Mouse (Mus musculus) spleen, adult 2 months (tissue): ENCODE data around the gene Camta1. TPM values are rescaled to one million over a fixed set of nuclear protein-coding genes. Genes with fewer than 3 reads are reported as not detected.

Experiments
- DNase-seq, 2 experiments: peaks; one replicate each; pipeline versions ENCODE4 v3.0.0 to v3.0.0-alpha.2; 2012 to 2021; ENCODE audit warnings: low spot score in 2 of 2, low read depth in 1 of 2
- H3K27ac ChIP-seq: fragments of 200-500 bp; 2 replicates; pipeline ENCODE4 v1.5.1; 2012; ENCODE audit warnings: low read length, inconsistent platforms; ENCODE audit not compliant: insufficient read depth
- H3K27me3 ChIP-seq: fragments of 200-500 bp; 2 replicates; pipeline ENCODE4 v1.6.1; 2012; ENCODE audit warnings: mild to moderate bottlenecking, moderate library complexity, low read length, inconsistent platforms; ENCODE audit not compliant: control insufficient read depth, insufficient read depth
- H3K36me3 ChIP-seq: fragments of 200-500 bp; 2 replicates; pipeline ENCODE4 v1.6.1; 2012; ENCODE audit warnings: mild to moderate bottlenecking, low read length, inconsistent platforms; ENCODE audit not compliant: control insufficient read depth, insufficient read depth
- H3K4me1 ChIP-seq: fragments of 200-500 bp; 2 replicates; pipeline ENCODE4 v1.6.1; 2011; ENCODE audit warnings: inconsistent platforms; ENCODE audit not compliant: control insufficient read depth, insufficient read depth, insufficient read length
- H3K4me3 ChIP-seq: fragments of 200-500 bp; 2 replicates; pipeline ENCODE4 v1.5.1; 2011; ENCODE audit warnings: mild to moderate bottlenecking, inconsistent platforms; ENCODE audit not compliant: insufficient read depth, insufficient read length; ENCODE audit errors: extremely low read depth
- CTCF ChIP-seq: fragments of 200-500 bp; IDR thresholded peaks from 2 replicates; pipeline ENCODE4 v1.5.1; 2011; ENCODE audit warnings: mild to moderate bottlenecking, inconsistent platforms; ENCODE audit not compliant: insufficient read depth, insufficient read length, insufficient replicate concordance; ENCODE audit errors: extremely low read depth
- POLR2A ChIP-seq: fragments of 200-500 bp; IDR thresholded peaks from 2 replicates; pipeline ENCODE4 v1.6.1; 2011; ENCODE audit warnings: low read depth, low read length, inconsistent platforms
- WGBS: fragments of 180-500 bp; shearing (Covaris S2); methylation state at CpG from one replicate; pipeline ENCODE4 v1.1.7; 2018; 5-methylcytosine and 5-hydroxymethylcytosine counted together
- polyA plus RNA-seq: library from polyadenylated mRNA; depleted of rRNA; stranded (reverse); fragments of >200 nt; gene quantifications from 2 replicates; pipeline ENCODE4 v1.2.3, GENCODE M21; 2012

Gene Camta1
- polyA plus RNA-seq, 1 experiment: 7.7 TPM

- TF ChIP-seq POLR2A: no peak
- no peak for TF ChIP-seq CTCF
- Histone ChIP-seq H3K4me3 (no peak overlapping the region), H3K27ac (no peak overlapping the region), H3K27me3 (no peaks in the 10 kb centered on the region), H3K36me3 (no peaks in the 10 kb centered on the region), H3K4me1 (no peaks in the 10 kb centered on the region)
- 6% methylated on average over 24 of the region's 24 CpGs for WGBS
- DNase-seq: no peak
Observed at GRCm38 (mm10) chr4:151386701-151387451, 474.8 kb downstream of the Camta1 start.

- Histone ChIP-seq H3K36me3 (no peaks in the 10 kb centered on the region), H3K27me3 (no peaks in the 10 kb centered on the region), H3K4me3 (no peak overlapping the region), H3K27ac (no peak overlapping the region), H3K4me1 (no peaks in the 10 kb centered on the region)
- 16% methylated on average over 12 of the region's 12 CpGs for WGBS
- TF ChIP-seq CTCF: no peak
- TF ChIP-seq POLR2A: no peak
- DNase-seq: no peak
Observed at GRCm38 (mm10) chr4:151385985-151386700, 475.5 kb downstream of the Camta1 start.

- Histone ChIP-seq H3K27ac (no peak overlapping the region), H3K4me1 (no peaks in the 10 kb centered on the region), H3K4me3 (no peak overlapping the region), H3K36me3 (no peaks in the 10 kb centered on the region), H3K27me3 (no peaks in the 10 kb centered on the region)
- no peak for TF ChIP-seq CTCF
- no peak for TF ChIP-seq POLR2A
- DNase-seq: no peak
- 64% methylated on average over 1 of the region's 1 CpGs for WGBS
Observed at GRCm38 (mm10) chr4:151377731-151378130, 483.9 kb downstream of the Camta1 start.

GRCm38 (mm10) chr4:151376234-151376633 lies 485.4 kb downstream of the Camta1 start:
- no peak for TF ChIP-seq POLR2A
- TF ChIP-seq CTCF: no peak
- no peak for DNase-seq
- H3K4me1 ChIP-seq: no peaks in the 10 kb centered on the region
- 90% methylated on average over 26 of the region's 26 CpGs for WGBS
- no peaks in the 10 kb centered on the region for H3K27me3 ChIP-seq
- H3K4me3 ChIP-seq: no peak overlapping the region
- H3K36me3 ChIP-seq: no peaks in the 10 kb centered on the region
- no peak overlapping the region for H3K27ac ChIP-seq

DNA sequence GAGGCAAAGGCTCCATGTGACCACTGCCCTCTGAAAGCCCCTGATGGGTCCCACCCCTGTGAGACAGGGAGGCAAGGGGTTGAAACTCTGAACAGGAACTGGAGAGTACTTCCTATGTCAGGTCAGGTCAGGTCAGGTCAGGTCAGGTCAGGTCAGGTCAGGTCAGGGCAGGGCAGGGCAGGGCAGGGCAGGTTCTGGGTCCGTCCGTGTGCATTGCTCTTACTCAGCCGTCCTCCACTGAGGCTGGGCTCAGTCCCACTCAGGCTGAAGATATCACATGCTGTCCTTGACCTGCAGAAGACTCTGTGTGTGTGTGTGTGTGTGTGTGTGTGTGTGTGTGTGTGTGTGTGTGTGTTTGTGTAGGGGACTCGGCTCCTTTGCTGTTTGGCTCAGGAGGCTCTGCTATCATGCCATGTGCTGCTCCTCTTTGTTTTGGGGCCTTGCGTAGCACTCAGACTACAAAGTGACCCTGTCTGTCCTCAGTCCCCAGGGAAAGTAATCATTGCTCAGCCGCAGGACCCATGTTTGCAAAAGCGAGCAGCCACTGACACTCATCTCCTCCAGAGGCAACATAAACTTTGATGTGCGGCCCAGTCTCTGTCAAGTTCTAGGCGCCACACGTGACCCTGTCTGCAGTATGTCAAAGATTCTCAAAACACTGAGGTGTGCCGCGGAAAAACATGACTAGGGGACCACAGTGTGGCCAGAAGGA lies 488.7 kb downstream of the Camta1 start:
- Histone ChIP-seq H3K4me3 (no peak overlapping the region), H3K36me3 (no peaks in the 10 kb centered on the region), H3K27me3 (no peaks in the 10 kb centered on the region), H3K4me1 (no peaks in the 10 kb centered on the region), H3K27ac (no peak overlapping the region)
- WGBS: 89% methylated on average over 11 of the region's 12 CpGs
- no peak for DNase-seq
- TF ChIP-seq CTCF (no peak), POLR2A (no peak)

DNA sequence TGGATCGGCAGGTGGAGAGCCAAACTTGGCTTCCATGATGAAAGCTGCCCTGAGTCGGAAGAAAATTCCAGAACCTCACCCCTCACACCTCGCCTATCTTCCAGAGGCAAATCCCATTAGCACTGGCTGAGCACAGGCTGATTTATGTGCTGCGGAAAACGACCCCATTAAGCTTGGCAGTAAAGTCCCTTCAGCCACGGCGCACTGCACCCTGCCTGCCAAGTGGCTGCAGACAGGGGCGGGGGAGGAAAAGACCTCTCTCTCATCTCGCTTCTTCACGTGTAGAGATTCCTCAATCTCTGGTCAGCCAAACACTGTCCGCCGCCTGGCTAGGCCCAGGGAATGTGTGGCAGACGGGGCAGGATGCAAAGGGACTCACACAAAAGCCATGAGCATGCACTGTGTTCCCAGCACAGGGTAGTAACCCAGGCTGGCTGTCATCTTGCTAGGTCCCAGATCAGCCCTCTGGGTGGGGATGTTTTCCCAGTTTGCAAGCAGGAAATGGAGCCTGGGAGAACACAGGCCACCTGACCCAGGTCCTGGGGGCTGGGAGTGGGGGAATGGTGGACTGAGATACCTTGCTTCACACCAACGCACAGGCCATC lies 494.6 kb downstream of the Camta1 start:
- 44% methylated on average over 14 of the region's 14 CpGs for WGBS
- TF ChIP-seq POLR2A (no peak), CTCF (no peak)
- DNase-seq: no peak
- Histone ChIP-seq H3K36me3 (no peaks in the 10 kb centered on the region), H3K4me3 (no peak overlapping the region), H3K27me3 (no peaks in the 10 kb centered on the region), H3K27ac (no peak overlapping the region), H3K4me1 (no peaks in the 10 kb centered on the region)
